Mouse (Mus musculus): ENCODE results near the gene Cox7a2l. TPM values are rescaled to one million over a fixed set of nuclear protein-coding genes. Genes with fewer than 3 reads are reported as not detected.

Cox7a2l gene
- polyA plus RNA-seq, 1 experiment from 2014 or later = 227 TPM

DNA sequence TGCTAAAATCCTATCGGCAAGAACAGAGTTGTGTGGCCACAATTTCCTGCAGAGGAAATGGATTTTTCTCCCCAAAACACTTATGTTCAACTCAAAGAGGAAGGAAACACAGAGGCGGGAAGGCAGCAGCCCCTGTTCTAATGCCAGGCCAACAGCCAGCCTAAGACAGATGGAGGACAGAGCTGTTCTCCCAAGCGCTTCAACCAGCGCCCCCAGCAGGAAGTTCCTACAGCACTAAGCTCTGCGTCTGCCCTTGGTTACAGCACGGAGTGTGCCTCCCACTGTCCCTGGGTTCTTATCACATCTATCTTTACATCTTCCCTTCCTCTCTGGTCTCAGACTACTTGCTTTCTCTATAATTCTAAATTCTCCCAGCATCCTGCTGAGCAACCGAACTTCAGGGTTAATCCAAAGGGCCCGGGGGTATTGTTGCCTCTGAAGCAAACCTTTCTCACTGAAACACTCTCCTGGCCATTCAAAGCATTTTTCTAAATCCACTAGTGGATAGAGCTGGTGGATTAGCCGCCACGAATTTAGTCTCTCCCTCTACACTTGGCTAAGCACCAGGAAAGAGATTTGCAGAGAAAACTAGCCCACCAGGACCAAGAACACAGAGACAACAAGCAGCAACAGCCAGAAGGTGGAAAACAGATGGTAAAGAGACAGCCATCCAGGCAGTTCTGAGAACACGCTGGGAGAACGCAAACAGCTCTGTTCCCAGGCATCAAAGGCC is 31.5 kb upstream of the Cox7a2l start:
- no peaks in the 10 kb centered on the region for H3K9me3 ChIP-seq (ENCODE audit: control insufficient read depth, low read length)
- no peaks in the 10 kb centered on the region for H3K27me3 ChIP-seq (replicated peaks; ENCODE audit: control insufficient read depth, insufficient read depth, low read length)
- H3K36me3 ChIP-seq (ENCODE audit: control insufficient read depth, insufficient read depth, low read length) = no peaks in the 10 kb centered on the region
- 29% methylated on average over 12 of the region's 12 CpGs for WGBS
- H3K27ac ChIP-seq (ENCODE audit: low read depth, low read length) = peak overlapping the region; percentile 58
- H3K4me3 ChIP-seq (ENCODE audit: low read length) = no peak overlapping the region
- peak; percentile 51; the same call in 1 of the 2 replicates for ATAC-seq
- peaks cover 20% of the 10 kb centered on the region for H3K4me1 ChIP-seq (ENCODE audit: control insufficient read depth, insufficient read depth, low read depth, low read length)
- H3K9ac ChIP-seq (ENCODE audit: low read depth, low read length) = no peak overlapping the region
- H3K4me2 ChIP-seq (ENCODE audit: low read length) = peak overlapping the region; percentile 2; the same call in 1 of the 2 replicates

DNA sequence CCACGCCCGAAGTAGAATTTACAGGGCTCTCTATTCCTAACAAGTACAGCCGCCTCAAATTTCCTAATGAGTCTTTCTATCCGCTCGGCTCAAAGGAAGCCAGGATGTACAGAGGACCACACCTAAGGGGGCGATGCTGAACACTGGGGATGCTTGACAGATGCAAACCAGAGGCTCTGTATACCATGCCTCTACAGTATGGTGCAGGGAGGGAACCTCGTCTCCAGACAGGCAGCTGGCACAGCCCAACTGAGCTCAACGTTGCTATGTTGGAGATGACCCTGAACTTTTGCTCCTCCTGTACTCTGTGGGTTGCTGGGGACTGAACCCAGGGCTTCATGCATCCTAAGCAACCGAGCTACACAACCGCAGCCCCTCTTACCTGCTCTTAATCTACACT is 30.0 kb upstream of the Cox7a2l start:
- Histone ChIP-seq H3K4me1 (ENCODE audit: control insufficient read depth, insufficient read depth, low read depth, low read length) (peaks cover 20% of the 10 kb centered on the region), H3K9ac (ENCODE audit: low read depth, low read length) (no peak overlapping the region), H3K36me3 (ENCODE audit: control insufficient read depth, insufficient read depth, low read length) (no peaks in the 10 kb centered on the region), H3K27ac (ENCODE audit: low read depth, low read length) (no peak overlapping the region; the same call in 1 of the 2 replicates), H3K4me2 (ENCODE audit: low read length) (no peak overlapping the region), H3K27me3 (replicated peaks; ENCODE audit: control insufficient read depth, insufficient read depth, low read length) (no peaks in the 10 kb centered on the region), H3K4me3 (ENCODE audit: low read length) (no peak overlapping the region), H3K9me3 (ENCODE audit: control insufficient read depth, low read length) (no peaks in the 10 kb centered on the region)
- 48% methylated on average over 10 of the region's 10 CpGs for WGBS
- 0 out of 2 replicates have a peak, but pooled peaks have one; percentile 7 for ATAC-seq

DNA sequence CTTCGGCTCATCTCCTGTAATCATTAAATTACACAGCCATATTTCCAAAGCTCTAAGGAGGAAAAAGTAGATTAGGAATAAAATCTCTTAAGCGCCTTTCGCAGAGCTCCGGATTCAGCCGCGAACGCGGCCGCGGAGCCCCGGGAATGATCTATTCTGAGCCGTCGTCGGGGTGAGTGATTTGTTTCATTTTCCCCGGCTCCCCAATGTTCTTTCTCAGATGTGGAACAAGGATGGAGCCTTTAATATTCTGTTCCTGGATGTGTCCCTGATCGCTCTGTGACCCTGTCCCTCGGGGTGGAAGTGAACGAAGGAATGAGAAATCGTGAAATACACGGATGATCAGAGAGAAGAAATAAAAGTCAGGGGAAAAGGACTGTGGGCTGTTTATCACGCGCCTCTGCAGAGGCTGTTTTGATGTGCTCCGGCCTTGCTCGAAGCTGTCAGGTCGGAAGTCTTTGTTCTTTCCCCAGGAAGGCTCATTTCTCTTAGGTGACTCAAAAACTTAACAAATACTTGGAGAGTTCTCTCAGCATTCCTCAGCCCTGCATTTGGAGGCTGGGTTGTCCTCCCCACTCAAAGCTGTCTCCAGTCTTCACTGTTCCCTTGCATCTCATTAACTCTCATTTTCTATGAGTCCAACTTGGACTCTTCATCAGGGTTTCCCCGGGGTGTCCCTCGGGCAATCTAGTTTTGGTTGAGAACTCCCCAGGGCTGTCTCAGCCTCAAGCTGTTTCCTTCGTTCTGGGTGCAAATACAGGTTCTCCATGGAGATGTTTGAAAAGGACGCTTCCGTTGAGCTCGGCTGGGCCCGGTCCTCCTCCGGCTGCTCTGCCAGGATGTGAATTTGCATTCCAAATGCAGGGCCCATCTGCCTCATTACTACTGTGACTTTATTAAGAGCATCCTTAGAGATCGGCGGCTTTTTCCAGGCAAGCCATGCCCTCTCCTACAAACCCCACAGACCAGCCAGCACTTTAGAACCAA is 28.9 kb upstream of the Cox7a2l start:
- peak overlapping the region; percentile 8 for H3K4me3 ChIP-seq (ENCODE audit: low read length)
- H3K9ac ChIP-seq (ENCODE audit: low read depth, low read length) = no peak overlapping the region
- no peaks in the 10 kb centered on the region for H3K27me3 ChIP-seq (replicated peaks; ENCODE audit: control insufficient read depth, insufficient read depth, low read length)
- peak; percentile 76 for ATAC-seq
- H3K36me3 ChIP-seq (ENCODE audit: control insufficient read depth, insufficient read depth, low read length) = no peaks in the 10 kb centered on the region
- peak overlapping the region; percentile 48 for H3K4me2 ChIP-seq (ENCODE audit: low read length)
- peak overlapping the region; percentile 26 for H3K27ac ChIP-seq (ENCODE audit: low read depth, low read length)
- WGBS = 5% methylated on average over 35 of the region's 35 CpGs
- peaks cover 22% of the 10 kb centered on the region for H3K4me1 ChIP-seq (ENCODE audit: control insufficient read depth, insufficient read depth, low read depth, low read length)
- no peaks in the 10 kb centered on the region for H3K9me3 ChIP-seq (ENCODE audit: control insufficient read depth, low read length)

DNA sequence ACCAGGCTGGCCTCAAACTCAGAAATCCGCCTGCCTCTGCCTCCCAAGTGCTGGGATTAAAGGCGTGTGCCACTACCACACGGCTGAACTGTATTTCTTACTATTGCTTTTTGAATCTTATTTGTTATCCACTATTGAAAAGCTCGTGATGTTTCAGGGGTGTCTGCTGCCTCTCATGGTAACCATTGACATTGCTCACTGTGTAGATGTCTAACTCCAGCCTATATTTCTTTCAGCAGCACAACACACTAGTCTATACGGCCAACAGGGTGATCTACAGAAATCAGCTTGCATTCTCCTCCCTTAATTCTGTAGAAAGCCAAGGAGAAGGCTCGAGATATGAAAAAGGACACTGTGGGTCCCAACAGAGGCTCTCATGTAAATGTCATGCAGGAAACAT is 28.1 kb upstream of the Cox7a2l start:
- no peaks in the 10 kb centered on the region for H3K36me3 ChIP-seq (ENCODE audit: control insufficient read depth, insufficient read depth, low read length)
- peak overlapping the region; percentile 48 for H3K4me2 ChIP-seq (ENCODE audit: low read length)
- peak overlapping the region; percentile 4; the same call in 1 of the 2 replicates for H3K27ac ChIP-seq (ENCODE audit: low read depth, low read length)
- H3K9ac ChIP-seq (ENCODE audit: low read depth, low read length) = no peak overlapping the region
- no peaks in the 10 kb centered on the region for H3K9me3 ChIP-seq (ENCODE audit: control insufficient read depth, low read length)
- no peak overlapping the region for H3K4me3 ChIP-seq (ENCODE audit: low read length)
- WGBS = 74% methylated on average over 6 of the region's 6 CpGs
- no peak for ATAC-seq
- no peaks in the 10 kb centered on the region for H3K27me3 ChIP-seq (replicated peaks; ENCODE audit: control insufficient read depth, insufficient read depth, low read length)
- peaks cover 22% of the 10 kb centered on the region for H3K4me1 ChIP-seq (ENCODE audit: control insufficient read depth, insufficient read depth, low read depth, low read length)

DNA sequence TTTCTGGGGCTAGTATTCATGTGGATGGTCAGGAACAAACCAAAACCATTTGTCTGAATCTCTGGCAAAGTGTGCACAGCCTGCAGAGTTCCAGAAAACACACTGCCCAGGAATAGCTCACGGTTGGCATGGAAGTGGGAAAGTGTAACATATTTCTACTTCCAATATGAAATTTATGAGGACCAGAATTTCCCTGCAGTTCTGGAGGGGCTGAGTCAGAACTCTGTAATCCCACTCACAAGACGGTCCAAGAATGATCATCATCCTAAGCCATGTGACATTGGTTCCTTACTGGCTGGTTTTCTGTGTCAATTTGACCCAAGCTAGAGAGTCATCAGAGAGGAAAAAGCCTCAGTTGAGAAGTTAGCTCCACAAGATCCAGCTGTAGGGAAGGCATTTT is 25.3 kb upstream of the Cox7a2l start:
- Histone ChIP-seq H3K27ac (ENCODE audit: low read depth, low read length) (no peak overlapping the region), H3K36me3 (ENCODE audit: control insufficient read depth, insufficient read depth, low read length) (no peaks in the 10 kb centered on the region), H3K9me3 (ENCODE audit: control insufficient read depth, low read length) (no peaks in the 10 kb centered on the region), H3K4me3 (ENCODE audit: low read length) (no peak overlapping the region), H3K4me2 (ENCODE audit: low read length) (no peak overlapping the region), H3K9ac (ENCODE audit: low read depth, low read length) (no peak overlapping the region), H3K27me3 (replicated peaks; ENCODE audit: control insufficient read depth, insufficient read depth, low read length) (no peaks in the 10 kb centered on the region), H3K4me1 (ENCODE audit: control insufficient read depth, insufficient read depth, low read depth, low read length) (peaks cover 13% of the 10 kb centered on the region)
- 88% methylated on average over 2 of the region's 2 CpGs for WGBS
- no peak for ATAC-seq

DNA sequence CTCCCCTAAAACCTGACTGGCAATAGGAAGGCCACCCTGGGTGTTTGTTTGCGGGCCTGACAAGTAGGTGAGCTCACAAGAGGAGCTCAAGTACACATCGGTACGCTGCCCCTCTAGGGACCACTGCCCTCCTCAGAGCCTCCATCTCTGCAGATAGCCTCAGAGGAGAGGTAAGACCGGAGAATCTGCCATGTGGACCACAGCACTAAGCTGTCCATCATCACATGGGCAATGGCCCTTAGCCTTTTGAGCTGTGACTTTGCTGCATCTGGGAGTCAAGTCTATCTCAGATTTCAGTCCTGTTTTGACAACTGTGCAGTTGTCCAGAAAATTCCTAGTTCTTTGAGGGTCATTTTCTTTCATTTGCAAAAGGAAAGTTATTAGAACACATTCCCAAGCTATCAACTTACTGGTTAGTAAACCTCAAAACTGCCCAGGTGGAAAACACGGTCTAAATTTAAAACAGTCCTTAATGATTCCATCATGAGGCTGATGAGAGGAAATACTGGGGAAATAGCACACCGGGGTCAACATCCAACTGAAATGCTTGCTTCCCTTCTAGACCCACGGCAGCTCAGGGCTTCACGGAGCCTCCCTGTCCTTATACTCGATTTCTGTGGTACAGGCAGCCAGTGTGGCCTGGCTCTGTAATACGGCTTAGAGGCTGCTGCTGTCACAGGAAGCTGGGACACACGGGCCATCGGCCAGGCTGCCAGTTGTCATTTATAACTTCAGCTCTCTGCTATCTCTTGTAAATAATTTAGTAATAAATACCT is 22.3 kb upstream of the Cox7a2l start:
- Histone ChIP-seq H3K27ac (ENCODE audit: low read depth, low read length) (no peak overlapping the region), H3K4me3 (ENCODE audit: low read length) (no peak overlapping the region), H3K36me3 (ENCODE audit: control insufficient read depth, insufficient read depth, low read length) (no peaks in the 10 kb centered on the region), H3K4me1 (ENCODE audit: control insufficient read depth, insufficient read depth, low read depth, low read length) (peaks cover 2% of the 10 kb centered on the region), H3K9ac (ENCODE audit: low read depth, low read length) (no peak overlapping the region; the same call in 1 of the 2 replicates), H3K4me2 (ENCODE audit: low read length) (no peak overlapping the region), H3K27me3 (replicated peaks; ENCODE audit: control insufficient read depth, insufficient read depth, low read length) (no peaks in the 10 kb centered on the region), H3K9me3 (ENCODE audit: control insufficient read depth, low read length) (no peaks in the 10 kb centered on the region)
- 71% methylated on average over 12 of the region's 12 CpGs for WGBS
- ATAC-seq = no peak

DNA sequence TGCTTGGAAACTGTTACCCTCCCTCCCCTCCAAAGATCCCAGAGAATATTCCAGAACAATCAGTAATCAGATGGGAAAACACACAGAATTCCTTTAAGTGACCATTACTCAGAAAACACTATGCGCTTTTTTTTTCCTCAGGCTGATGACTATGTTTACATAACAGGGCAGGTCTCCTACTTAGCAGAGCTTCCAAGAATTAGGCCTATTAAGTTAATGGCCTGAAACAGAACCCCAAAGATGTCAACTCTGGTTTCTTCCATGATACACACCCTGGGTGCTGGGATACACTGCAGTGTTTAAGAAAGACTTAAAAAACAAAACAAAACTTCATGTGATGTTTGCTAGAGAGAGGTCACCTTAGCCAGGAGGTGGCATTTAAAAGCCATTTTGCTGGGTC is 21.6 kb upstream of the Cox7a2l start:
- Histone ChIP-seq H3K27ac (ENCODE audit: low read depth, low read length) (no peak overlapping the region), H3K4me1 (ENCODE audit: control insufficient read depth, insufficient read depth, low read depth, low read length) (peaks cover 2% of the 10 kb centered on the region), H3K4me3 (ENCODE audit: low read length) (no peak overlapping the region), H3K36me3 (ENCODE audit: control insufficient read depth, insufficient read depth, low read length) (no peaks in the 10 kb centered on the region), H3K9ac (ENCODE audit: low read depth, low read length) (no peak overlapping the region), H3K4me2 (ENCODE audit: low read length) (no peak overlapping the region), H3K27me3 (replicated peaks; ENCODE audit: control insufficient read depth, insufficient read depth, low read length) (no peaks in the 10 kb centered on the region), H3K9me3 (ENCODE audit: control insufficient read depth, low read length) (no peaks in the 10 kb centered on the region)
- 89% methylated on average over 1 of the region's 1 CpGs for WGBS
- ATAC-seq = no peak

DNA sequence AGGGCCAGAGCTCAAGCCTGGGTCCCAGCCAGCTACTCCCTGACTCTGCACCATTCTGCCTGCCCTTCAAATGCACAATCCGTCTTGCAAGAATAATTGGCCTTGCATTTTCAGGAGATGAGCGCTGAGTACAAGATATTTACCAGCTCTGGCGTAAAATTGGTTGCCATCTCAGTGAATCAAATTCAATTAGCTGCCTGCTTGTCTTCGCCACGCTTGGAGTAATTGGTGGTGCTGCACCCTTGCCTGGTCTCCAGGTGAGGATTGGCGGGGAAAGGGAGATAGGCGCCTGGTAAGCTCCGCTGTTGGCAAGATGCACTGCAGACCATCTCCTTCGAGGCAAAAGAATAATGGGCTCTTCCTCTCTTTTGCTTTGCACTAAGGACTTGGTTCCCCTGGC is 21.0 kb upstream of the Cox7a2l start:
- no peak for ATAC-seq
- no peak overlapping the region for H3K4me3 ChIP-seq (ENCODE audit: low read length)
- H3K9me3 ChIP-seq (ENCODE audit: control insufficient read depth, low read length) = no peaks in the 10 kb centered on the region
- H3K27ac ChIP-seq (ENCODE audit: low read depth, low read length) = no peak overlapping the region
- H3K9ac ChIP-seq (ENCODE audit: low read depth, low read length) = no peak overlapping the region
- H3K36me3 ChIP-seq (ENCODE audit: control insufficient read depth, insufficient read depth, low read length) = no peaks in the 10 kb centered on the region
- no peaks in the 10 kb centered on the region for H3K27me3 ChIP-seq (replicated peaks; ENCODE audit: control insufficient read depth, insufficient read depth, low read length)
- WGBS = 53% methylated on average over 9 of the region's 9 CpGs
- peaks cover 2% of the 10 kb centered on the region for H3K4me1 ChIP-seq (ENCODE audit: control insufficient read depth, insufficient read depth, low read depth, low read length)
- H3K4me2 ChIP-seq (ENCODE audit: low read length) = no peak overlapping the region

Data from hindbrain, embryonic 16.5 days (tissue).